Mouse (Mus musculus) spleen, adult 2 months (tissue): Measurements from ENCODE around the gene Lcorl.

Source experiments
- CTCF ChIP-seq: fragments of 200-500 bp; IDR thresholded peaks from 2 replicates; pipeline ENCODE4 v1.5.1; 2011; ENCODE audit warnings: mild to moderate bottlenecking, inconsistent platforms; ENCODE audit not compliant: insufficient read depth, insufficient read length, insufficient replicate concordance; ENCODE audit errors: extremely low read depth
- POLR2A ChIP-seq: fragments of 200-500 bp; IDR thresholded peaks from 2 replicates; pipeline ENCODE4 v1.6.1; 2011; ENCODE audit warnings: low read depth, low read length, inconsistent platforms

- TF ChIP-seq POLR2A = no peak
- TF ChIP-seq CTCF = no peak
Observed at GRCm38 (mm10) chr5:45904683-45905082, 47.3 kb upstream of the Lcorl start.
